Mouse (Mus musculus): Measurements from ENCODE around the gene Nppb.

The Nppb gene

DNA sequence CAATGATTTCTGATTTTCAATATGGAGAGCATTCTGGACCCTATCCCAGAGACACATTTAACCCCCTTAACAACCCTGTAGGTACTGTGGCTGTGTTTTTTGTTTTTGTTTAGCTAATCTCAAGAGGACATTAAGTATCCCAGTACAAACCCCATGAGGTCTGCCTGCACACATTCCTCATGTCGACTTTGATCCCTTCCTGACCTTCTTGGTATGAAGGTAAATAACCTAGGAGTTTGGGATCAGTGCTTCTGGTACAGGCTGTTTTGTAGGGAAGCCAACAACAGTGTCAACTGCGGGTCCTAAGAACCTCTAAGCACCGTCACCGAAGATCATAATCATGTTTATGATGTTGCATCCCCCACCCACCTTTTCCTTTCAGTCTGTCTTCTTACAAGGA is 7.9 kb upstream of the Nppb start:
- DNase-seq (ENCODE audit: low spot score): no peak

DNA sequence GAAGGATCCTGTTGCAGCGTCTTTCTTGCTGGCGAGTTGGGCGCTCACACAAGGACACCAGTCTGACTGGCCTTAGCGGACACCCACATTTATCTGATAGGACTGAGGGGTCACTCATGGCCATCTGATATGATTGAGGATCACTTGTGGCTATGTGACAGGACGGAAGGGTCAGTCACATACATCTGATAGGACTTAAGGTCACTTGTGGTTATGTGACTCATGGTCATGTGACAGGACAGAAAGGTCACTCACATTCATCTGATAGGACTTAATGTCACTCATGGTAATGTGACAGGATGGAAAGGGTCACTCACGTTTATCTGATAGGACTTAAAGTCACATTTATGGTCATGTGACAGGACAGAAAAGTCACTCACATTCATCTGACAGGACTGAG is 7.2 kb upstream of the Nppb start:
- DNase-seq (ENCODE audit: low spot score): no peak

DNA sequence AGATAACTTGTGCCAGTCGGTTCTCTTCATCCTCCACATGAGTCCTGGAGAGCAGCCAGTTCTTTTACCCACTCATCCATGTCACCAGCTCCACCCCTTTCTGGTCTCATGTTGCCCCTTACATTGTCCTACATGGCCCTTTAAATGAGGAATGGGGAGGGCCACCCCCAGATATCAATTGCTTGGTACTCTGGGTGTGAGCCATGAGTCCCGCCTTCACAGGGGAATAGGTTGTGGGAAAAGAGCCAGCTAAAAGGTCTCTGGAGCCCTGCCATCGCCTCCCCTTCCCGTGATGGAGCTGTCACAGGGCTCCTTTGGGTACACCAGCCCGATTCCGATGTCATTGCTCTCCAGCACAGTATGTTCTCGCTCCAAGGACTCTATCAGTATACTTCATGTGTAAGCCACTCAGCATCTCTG is 6.1 kb upstream of the Nppb start:
- no peak for DNase-seq (ENCODE audit: low spot score)

DNA sequence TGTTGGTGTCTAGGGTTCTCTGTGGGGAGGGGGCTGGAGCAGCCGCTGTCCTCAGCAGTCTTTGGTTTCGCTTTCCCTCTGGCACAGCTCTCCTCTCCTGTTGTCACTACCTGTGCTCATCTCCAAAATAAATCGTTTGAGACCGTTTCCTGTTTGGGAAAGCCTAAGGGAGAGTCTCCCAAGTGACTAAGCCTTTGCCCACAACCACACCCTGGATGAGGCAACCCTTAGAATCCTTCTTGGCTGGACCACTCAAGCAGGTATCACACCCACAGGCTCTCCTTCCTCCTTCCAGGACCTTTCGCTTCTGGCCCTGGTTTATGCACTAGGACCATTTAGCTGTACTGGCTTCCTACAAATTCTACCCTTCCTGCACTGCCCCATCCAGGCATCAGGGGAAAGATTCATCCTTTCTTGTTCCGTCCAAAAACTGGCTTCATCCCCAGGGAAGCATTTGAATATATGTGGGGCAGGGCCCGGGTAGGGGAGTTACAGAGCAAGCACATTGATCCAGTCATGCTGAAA is 8.0 kb downstream of the Nppb start:
- DNase-seq (ENCODE audit: low spot score): no peak

DNA sequence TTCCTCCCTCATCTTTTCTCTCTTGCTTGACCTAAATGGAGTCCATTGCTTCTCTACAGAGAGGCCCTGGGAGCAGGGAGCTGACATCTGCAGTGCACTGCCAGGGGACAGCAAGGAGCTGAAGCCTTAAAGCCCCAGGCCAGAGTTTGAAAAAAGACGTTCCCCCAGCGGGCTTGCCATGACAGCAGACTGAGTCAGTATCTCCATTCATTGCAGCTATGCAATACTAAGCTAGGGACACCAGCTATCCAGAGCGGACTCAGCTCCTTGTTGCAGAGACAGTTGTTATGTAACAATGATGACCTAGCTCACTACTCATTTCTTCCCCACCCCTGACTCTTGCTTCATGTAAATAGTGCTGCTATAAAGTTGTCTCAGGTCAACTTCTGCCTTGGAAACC is 9.7 kb downstream of the Nppb start:
- no peak for DNase-seq (ENCODE audit: low spot score)

DNA sequence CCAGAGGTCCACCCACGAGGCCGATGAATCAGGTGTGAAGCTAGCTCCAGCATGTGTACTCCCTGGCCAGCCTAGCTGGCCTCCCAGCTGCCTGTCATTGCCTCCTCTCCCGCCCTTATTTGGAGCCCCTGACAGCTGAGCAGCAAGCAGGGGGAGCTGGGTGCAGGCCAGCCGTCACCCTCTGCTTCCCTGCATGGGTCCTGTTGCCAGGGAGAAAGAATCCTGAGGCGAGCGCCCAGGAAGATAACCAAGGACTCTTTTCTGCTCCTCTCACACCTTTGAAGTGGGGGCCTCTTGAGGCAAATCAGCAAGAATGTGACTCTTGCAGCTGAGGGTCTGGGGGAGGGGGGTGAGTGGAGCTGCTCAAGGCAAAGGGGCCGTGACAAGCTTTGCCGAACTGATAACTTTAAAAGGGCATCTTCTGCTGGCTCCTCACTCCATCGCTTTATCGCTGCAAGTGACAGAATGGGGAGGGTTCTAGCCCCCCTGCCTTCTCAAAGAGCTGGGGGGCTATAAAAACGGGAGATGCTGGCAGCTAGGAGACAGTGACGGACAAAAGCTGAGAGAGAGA is 14.7 kb downstream of the Nppb start, which contains the start of gene Nppa:
Gene Nppa, plus strand, starts transcription at position 521 of the 571 bp plus-strand sequence.
- no peak for DNase-seq (ENCODE audit: low spot score)

DNA sequence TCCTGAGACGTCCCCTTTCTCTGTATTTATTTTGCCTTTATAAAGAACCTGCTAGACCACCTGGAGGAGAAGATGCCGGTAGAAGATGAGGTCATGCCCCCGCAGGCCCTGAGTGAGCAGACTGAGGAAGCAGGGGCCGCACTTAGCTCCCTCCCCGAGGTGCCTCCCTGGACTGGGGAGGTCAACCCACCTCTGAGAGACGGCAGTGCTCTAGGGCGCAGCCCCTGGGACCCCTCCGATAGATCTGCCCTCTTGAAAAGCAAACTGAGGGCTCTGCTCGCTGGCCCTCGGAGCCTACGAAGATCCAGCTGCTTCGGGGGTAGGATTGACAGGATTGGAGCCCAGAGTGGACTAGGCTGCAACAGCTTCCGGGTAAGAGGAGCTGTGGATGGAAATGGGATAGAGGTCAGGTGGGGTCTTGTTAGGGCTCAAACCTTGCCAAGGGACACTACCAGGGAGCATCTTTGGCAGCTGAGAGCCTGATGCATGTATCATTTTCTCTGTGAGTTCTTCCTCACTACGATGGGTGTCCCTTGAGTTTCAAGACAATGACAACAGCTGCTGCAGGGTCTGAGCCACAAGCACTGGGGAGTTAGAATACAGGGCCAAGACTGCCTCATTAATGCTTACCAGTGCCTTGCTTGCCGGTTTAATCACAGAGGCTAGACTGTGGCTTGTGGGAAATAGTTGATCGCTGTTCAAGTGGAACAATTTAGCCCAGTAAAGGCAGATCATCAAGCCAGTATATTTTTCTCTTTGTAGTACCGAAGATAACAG is 15.6 kb downstream of the Nppb start:
- no peak for DNase-seq (ENCODE audit: low spot score)

DNA sequence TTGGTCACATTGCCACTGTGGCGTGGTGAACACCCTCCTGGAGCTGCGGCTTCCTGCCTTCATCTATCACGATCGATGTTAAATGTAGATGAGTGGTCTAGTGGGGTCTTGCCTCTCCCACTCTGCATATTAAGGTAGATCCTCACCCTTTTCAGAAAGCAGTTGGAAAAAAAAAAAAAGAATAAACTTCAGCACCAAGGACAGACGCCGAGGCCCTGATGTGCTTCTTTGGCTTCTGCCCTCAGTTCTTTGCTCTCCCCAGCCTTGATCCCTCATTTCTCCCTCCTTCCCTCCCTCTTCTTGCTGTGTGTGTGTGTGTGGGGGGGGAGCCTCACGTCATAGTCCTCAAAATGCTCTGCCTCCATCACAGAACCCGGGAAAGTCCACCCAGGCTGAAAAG is 16.3 kb downstream of the Nppb start:
- no peak for DNase-seq (ENCODE audit: low spot score)

DNA sequence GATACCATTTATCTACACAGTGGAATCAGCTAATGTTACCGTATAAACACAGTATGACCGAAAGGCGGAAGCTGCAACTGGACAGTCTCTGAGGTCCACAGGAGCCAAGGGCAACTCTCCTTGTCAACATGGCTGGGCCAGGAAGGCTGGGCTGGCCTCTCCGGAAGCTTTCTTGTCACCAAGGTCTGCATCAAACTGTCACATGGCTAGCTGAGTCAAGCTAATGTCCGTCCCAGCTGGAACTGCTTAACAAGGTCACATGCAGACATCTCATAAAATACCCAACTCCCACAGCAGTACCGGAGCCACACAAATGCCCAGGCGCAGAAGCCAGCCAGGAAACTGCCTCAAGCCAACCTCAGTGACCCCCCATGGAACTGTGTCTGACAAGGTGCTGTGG is 18.8 kb downstream of the Nppb start:
- no peak for DNase-seq (ENCODE audit: low spot score)

DNA sequence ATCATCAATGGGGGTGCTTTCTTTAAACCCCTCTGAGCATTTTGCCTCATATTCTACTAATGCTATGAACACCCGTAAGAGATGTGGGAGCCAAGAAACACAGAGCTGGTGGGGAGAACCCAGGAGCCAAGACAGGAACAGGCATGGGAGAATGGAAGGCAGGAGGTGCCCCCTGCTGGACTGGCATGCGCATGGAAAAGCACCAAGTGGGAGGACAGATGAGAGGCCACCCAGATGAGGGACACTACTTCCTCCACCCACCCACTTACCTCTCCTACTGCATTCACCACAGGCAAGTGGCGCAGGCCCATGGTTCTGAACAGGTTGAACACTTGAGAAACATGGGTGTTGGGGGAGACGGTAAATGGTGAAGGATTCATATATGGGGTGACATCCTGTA is 22.8 kb downstream of the Nppb start:
- DNase-seq (ENCODE audit: low spot score): no peak

DNA sequence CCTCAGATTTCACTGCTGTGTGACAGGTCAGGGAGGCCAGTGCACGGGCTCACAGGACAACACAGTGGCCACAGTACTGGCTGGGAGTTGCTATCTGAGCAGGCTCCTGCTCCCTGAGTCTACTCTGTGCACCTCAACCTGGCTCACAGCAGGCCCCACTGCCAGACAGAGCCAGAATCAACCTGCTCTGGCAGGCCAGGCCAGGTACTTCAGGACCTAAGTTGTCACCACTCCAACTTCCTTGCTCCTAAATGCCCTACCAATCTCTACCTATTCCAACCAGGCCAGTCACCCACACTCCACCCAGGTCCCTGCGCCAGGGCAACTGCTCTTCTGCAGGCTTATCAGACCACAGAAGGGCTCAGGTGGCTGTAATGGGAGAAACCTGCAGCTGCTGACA is 24.1 kb downstream of the Nppb start:
- DNase-seq (ENCODE audit: low spot score): no peak

DNA sequence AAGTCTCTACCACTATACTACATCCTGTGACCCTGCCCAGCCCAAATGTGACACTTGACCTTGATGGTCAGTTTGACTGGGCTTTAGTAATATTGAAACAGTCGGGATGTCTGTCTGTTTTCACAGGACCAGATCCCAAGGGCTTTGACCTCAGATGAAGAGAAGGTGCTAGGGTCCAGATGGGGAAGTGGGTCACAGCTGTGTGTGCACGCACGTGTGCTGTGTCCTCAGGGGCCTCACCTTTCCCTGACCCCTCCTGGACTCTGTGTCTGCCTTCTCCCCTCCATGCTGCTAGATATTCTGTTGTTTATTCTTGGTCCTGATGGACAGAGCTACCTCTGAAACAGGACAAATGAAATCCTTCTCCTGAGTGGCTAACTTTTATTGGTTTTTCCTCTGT is 25.7 kb downstream of the Nppb start:
- DNase-seq (ENCODE audit: low spot score): no peak

DNA sequence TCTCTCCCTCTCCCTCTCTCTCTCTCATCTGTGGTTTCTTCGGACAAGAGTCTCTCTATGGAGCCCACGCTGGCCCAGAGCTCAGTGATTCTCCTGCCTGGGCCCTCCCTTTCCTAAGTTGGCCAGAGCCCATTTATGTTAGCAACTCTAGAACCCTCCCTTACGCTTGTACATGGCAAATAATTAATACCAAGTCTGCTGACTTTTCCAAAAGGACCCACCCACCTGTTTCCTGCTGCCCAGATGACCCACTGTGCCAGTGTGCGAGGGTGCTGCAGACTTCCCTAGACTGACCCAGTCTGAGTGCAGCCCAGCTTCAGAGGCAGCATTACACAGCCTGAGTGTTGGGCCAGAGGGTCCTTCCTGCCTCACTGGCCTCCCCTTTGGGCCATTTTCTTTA is 26.6 kb downstream of the Nppb start:
- DNase-seq (ENCODE audit: low spot score): no peak

DNA sequence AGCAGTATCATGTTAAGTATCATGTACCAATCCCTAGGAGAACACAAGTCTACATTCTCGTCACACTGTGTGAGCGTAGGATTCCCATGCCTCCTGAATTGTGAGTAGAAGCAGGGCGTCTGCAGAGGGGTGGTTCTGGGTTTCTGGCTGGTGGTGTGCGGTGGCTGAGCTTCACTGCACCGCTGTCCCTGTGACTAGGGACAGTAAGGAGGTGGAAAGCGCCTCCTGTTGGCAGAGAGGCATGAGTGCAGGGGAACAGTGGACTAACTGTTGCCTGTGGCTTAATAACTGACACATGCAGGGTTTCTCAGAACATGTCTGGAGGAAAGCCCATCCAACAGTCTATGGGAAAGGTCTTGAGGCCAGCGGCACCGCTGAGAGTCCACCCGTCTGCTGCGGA is 29.8 kb downstream of the Nppb start:
- no peak for DNase-seq (ENCODE audit: low spot score)

DNA sequence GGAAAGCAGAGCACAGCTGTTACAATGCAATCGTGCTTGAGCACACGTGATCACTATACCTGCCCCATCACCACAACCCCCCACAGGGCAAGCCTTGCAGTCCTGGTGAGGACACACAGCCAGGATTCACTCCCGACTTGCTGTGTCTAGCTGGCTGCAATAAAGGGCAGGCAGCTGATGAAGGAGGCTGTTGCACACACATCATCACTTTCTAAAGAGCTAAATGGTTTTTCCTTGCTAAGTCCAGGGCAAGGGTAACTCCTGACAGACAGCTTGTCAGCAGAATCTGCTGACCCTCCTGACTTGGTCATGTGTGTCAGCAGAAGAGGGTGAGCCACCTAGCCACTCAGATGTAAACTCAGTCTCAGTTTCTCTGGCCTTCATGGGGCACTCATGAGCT is 31.4 kb downstream of the Nppb start:
- no peak for DNase-seq (ENCODE audit: low spot score)

DNA sequence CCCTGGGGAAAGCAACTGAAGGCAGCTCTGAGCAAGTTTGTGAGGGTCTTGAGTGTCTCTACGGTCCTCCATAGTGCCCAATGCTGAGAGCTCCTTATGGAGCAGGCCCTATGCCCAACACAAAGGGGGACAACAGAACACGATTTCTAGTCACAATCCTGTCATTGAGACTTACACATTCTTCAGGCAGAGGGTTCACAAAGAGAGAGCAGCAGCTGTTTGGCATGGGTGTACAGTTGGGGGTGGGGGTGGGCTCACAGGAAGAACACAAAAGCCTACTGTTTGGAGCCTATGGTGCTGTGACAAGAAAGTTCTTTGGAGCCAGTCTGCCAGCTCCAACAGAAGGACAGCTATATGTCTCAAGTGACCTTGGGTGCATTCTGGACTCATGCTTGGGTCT is 32.8 kb downstream of the Nppb start:
- DNase-seq (ENCODE audit: low spot score): no peak

DNA sequence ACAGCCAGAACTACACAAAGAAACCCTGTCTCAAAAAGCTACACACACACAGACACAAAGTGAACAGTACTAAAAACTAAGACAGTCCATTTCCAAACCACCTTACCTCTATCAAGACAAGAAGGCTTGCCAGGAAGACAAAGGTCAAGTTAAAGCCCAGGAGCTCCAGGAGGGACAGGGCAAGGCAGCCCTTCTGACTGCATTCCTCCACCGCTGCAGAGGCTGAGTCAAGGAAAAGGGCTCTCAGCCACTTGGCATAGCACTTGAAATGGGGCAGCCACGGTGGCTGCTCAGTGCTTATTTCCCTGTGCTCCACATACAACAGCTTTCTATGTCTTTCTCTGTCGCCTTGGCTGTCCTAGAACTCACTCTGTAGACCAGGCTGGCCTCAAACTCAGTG is 38.4 kb downstream of the Nppb start:
- no peak for DNase-seq (ENCODE audit: low spot score)

DNA sequence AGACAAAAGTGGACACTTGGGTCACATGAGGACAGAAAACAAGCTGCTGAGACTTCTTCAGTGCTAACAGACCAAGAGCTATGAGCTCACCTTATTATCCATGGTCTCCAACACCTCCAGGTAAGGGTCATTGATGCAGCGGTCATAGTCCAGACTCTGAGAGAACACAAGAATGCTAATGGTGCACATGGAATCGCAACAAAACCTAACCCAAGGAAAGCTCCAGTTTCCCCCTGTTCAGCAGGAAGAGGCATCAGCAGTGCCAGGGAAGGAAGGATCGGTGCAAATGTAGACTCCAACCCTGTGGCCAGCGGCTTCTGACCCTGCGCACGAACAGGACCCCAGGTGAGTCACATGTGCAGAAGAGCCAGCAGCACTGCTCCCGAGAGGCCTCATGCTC is 43.7 kb downstream of the Nppb start:
- DNase-seq (ENCODE audit: low spot score): no peak

DNA sequence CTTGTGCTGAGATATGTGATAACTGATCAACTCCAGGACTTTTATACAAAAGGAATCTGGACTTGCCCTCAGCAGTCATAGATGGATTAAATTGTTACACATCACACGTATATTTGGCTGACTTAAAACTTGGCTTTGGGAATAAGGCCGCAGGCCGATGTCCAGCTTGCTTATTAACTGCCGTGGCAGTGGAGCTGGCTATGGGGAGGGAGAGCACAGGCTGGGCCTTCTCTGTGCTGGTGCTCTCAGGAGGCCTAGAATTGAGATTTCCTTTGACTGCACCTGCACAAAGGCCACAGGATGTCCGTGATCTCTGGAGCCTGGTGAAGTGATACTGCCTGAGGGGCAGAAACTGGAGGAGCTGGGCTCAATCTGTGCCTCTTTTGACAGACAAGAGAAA is 44.9 kb downstream of the Nppb start:
- no peak for DNase-seq (ENCODE audit: low spot score)

DNA sequence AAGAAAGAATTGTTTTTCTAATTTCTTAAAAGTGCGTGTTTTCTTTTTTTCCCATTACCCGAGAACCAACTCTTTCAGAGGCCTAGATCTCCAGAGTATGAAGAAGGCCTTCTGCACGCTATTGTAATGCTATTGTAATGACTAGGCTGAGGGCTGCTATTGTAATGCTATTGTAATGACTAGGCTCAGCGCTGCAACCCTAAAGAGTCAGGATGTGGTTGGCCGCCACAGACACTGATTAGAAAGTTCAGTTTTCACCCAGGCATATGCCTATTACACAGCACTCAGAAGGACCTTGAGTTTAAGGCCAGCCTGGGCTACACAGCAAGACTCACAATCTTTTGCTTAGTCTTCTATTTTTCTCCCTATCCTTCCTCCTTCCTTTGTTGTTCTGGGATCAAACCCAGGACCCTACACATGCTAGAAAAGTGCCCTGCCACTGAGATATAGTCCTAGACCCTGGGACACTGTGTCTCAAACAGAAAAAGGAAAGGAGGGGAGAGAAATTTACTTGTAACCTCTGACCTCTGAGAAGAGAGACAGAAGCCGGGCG is 48.3 kb downstream of the Nppb start:
- no peak for DNase-seq (ENCODE audit: low spot score)

DNA sequence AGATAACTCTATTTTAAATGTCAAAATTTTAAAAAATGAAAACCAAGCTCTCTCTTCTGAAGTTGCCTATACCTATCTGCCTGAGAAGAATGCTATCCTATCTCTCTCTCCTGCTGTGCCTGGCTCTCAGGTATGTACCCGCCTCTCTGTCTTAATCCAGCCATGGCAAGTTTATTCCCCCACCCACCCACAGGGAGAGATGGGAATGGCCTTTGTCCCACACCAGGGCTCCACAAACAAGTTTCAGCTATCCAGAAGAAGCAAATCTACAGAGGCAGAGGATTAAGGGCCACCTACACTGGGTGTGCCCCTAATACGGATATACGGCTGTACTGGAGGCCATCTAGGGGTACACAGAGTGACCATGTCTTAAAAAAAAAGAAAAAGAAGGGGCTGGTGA is 49.9 kb downstream of the Nppb start:
- no peak for DNase-seq (ENCODE audit: low spot score)

All from testis, postnatal 14 days (tissue).